Mouse (Mus musculus) CH12.LX (cell line): ENCODE measurements around the gene Emc8. TPM values are rescaled to one million over a fixed set of nuclear protein-coding genes. Genes with fewer than 3 reads are reported as not detected.

Experiments used
- DNase-seq: peaks from one replicate; pipeline ENCODE4 v3.0.0-alpha.2; 2013; ENCODE audit errors: extremely low read depth
- H3K27ac ChIP-seq: 2 replicates; pipeline ENCODE4 v1.5.1; 2012; ENCODE audit warnings: low read depth, mild to moderate bottlenecking, control low read depth, moderate library complexity; ENCODE audit not compliant: insufficient read depth
- H3K27me3 ChIP-seq: replicated peaks from 2 replicates; pipeline ENCODE3; 2012; ENCODE audit warnings: inconsistent platforms
- H3K36me3 ChIP-seq, 2 experiments: replicated peaks in 1 of 2; 2 replicates each; pipeline versions ENCODE3 to v1.6.1; 2012; ENCODE audit warnings: inconsistent platforms in 1 of 2, low read length in 1 of 2, mild to moderate bottlenecking in 1 of 2, mixed read lengths in 1 of 2, moderate library complexity in 1 of 2; ENCODE audit not compliant: control insufficient read depth in 1 of 2, insufficient read depth in 1 of 2
- H3K4me1 ChIP-seq, 2 experiments: 2 replicates each; pipeline ENCODE4 v1.6.1; 2012; ENCODE audit warnings: inconsistent platforms in 1 of 2, moderate library complexity in 1 of 2; ENCODE audit not compliant: insufficient read depth in 2 of 2, control insufficient read depth in 1 of 2
- H3K4me2 ChIP-seq: 2 replicates; pipeline ENCODE4 v1.6.1; 2012; ENCODE audit warnings: low read depth, mild to moderate bottlenecking, control low read depth; ENCODE audit not compliant: poor library complexity, insufficient read depth, severe bottlenecking
- H3K4me3 ChIP-seq, 3 experiments: fragments of 150-350 bp in 1 of 3; sonication (generic) in 1 of 3; replicated peaks in 1 of 3; 2 replicates each; pipeline versions ENCODE3 to v1.5.1; 2011 to 2012; ENCODE audit warnings: low read depth in 2 of 3, low read length in 2 of 3, mild to moderate bottlenecking in 2 of 3, moderate library complexity in 2 of 3, control low read depth in 1 of 3, improper control_type of control experiment in 1 of 3, inconsistent platforms in 1 of 3, mixed read lengths in 1 of 3; ENCODE audit not compliant: poor library complexity in 1 of 3
- H3K79me2 ChIP-seq: replicated peaks from 2 replicates; pipeline ENCODE4 v1.6.1; 2012; ENCODE audit warnings: mild to moderate bottlenecking, moderate library complexity; ENCODE audit not compliant: control insufficient read depth, poor library complexity, insufficient read depth, severe bottlenecking; ENCODE audit errors: extremely low read depth
- H3K9ac ChIP-seq: 2 replicates; pipeline ENCODE4 v1.6.1; 2012; ENCODE audit warnings: low read depth, mild to moderate bottlenecking, control low read depth, moderate library complexity; ENCODE audit not compliant: insufficient read depth
- H3K9me3 ChIP-seq: replicated peaks from 2 replicates; pipeline ENCODE3; 2012; ENCODE audit warnings: low read length, inconsistent platforms, mixed read lengths
- BHLHE40 ChIP-seq: IDR thresholded peaks from 2 replicates; pipeline ENCODE4 v1.6.1; 2011; ENCODE audit warnings: mild to moderate bottlenecking, low read depth, low read length, improper control_type of control experiment
- CHD1 ChIP-seq: IDR thresholded peaks from 2 replicates; pipeline ENCODE4 v1.6.1; 2012; ENCODE audit warnings: low read depth, low read length, improper control_type of control experiment, inconsistent platforms
- CTCF ChIP-seq, 2 experiments: IDR thresholded peaks in 1 of 2; conservative IDR thresholded peaks in 1 of 2; 2 replicates each; pipeline ENCODE4 v1.5.1; 2011 to 2012; ENCODE audit warnings: low read depth in 2 of 2, low read length in 2 of 2, improper control_type of control experiment in 1 of 2, inconsistent platforms in 1 of 2, mild to moderate bottlenecking in 1 of 2, moderate library complexity in 1 of 2
- E2F4 ChIP-seq: IDR thresholded peaks from 2 replicates; pipeline ENCODE4 v1.6.1; 2011; ENCODE audit warnings: low read depth, low read length, improper control_type of control experiment; ENCODE audit not compliant: insufficient replicate concordance
- EP300 ChIP-seq: IDR thresholded peaks from 2 replicates; pipeline ENCODE4 v1.6.1; 2011; ENCODE audit warnings: low read length, improper control_type of control experiment
- JUN ChIP-seq: IDR thresholded peaks from 2 replicates; pipeline ENCODE4 v1.6.1; 2011; ENCODE audit warnings: low read depth, mild to moderate bottlenecking, low read length, improper control_type of control experiment, moderate library complexity; ENCODE audit not compliant: insufficient read depth
- JUND ChIP-seq: conservative IDR thresholded peaks from 2 replicates; pipeline ENCODE4 v1.6.1; 2011; ENCODE audit warnings: low read depth, low read length, improper control_type of control experiment
- KAT2A ChIP-seq: IDR thresholded peaks from 2 replicates; pipeline ENCODE4 v1.6.1; 2012; ENCODE audit warnings: low read length, improper control_type of control experiment, inconsistent platforms; ENCODE audit not compliant: insufficient replicate concordance
- MAX ChIP-seq: IDR thresholded peaks from 2 replicates; pipeline ENCODE4 v1.6.1; 2011; ENCODE audit warnings: low read length, improper control_type of control experiment
- MAZ ChIP-seq: IDR thresholded peaks from 2 replicates; pipeline ENCODE4 v1.6.1; 2012; ENCODE audit warnings: low read depth, mild to moderate bottlenecking, inconsistent platforms, low read length, improper control_type of control experiment, moderate library complexity
- MEF2A ChIP-seq: IDR thresholded peaks from 2 replicates; pipeline ENCODE4 v1.6.1; 2014; ENCODE audit warnings: low read depth, mild to moderate bottlenecking, inconsistent platforms, low read length, improper control_type of control experiment, borderline replicate concordance
- MXI1 ChIP-seq: IDR thresholded peaks from 2 replicates; pipeline ENCODE4 v1.6.1; 2011; ENCODE audit warnings: mild to moderate bottlenecking, low read depth, low read length, improper control_type of control experiment
- POLR2AphosphoS2 ChIP-seq: IDR thresholded peaks from 2 replicates; pipeline ENCODE4 v1.6.1; 2011; ENCODE audit warnings: low read depth, low read length, improper control_type of control experiment
- TCF12 ChIP-seq: IDR thresholded peaks from 2 replicates; pipeline ENCODE4 v1.6.1; 2014; ENCODE audit warnings: low read depth, mild to moderate bottlenecking, inconsistent platforms, low read length, improper control_type of control experiment
- USF1 ChIP-seq: IDR thresholded peaks from 2 replicates; pipeline ENCODE4 v1.6.1; 2014; ENCODE audit warnings: low read depth, mild to moderate bottlenecking, inconsistent platforms, low read length, improper control_type of control experiment
- USF2 ChIP-seq: conservative IDR thresholded peaks from 2 replicates; pipeline ENCODE4 v1.6.1; 2011; ENCODE audit warnings: low read depth, low read length, improper control_type of control experiment
- ZC3H11A ChIP-seq: IDR thresholded peaks from 2 replicates; pipeline ENCODE4 v1.6.1; 2012; ENCODE audit warnings: low read depth, mild to moderate bottlenecking, inconsistent platforms, low read length, improper control_type of control experiment
- dilution Hi-C: fragments of 300-500 bp; cut with MboI; formaldehyde crosslinking; loops from 2 replicates; pipeline ENCODE4 v1.14.3; 2020; ENCODE audit warnings: low sequenced_read_pairs; ENCODE audit not compliant: extremely low pct_unique_long_range_greater_than_20kb, extremely low pct_ligation_motif_present
- in situ Hi-C: fragments of 300-500 bp; cut with MboI; formaldehyde crosslinking; loops from 3 replicates; pipeline ENCODE4 v1.14.3; 2019; ENCODE audit warnings: low sequenced_read_pairs, low pct_ligation_motif_present, low pct_unique_long_range_greater_than_20kb, mixed read lengths
- polyA plus RNA-seq: library from polyadenylated mRNA; unstranded; fragments of >175 nt; gene quantifications from 2 replicates; pipeline ENCODE4 v1.2.1, GENCODE M21; 2012; ENCODE audit warnings: low read depth; ENCODE audit not compliant: insufficient read length
- total RNA-seq, 2 experiments: library from RNA; depleted of rRNA; stranded (reverse); fragments of 300-350 nt in 1 of 2; fragments of >200 nt in 1 of 2; gene quantifications; 2 replicates each; pipeline ENCODE4 v1.2.3; 2012 to 2014

Gene Emc8
- total and polyA plus RNA-seq, 3 experiments = 33.4 to 184 (median 113) TPM

- H3K27ac ChIP-seq = no peak overlapping the region
- H3K9me3 ChIP-seq = peaks cover under 1% of the 10 kb centered on the region
- H3K79me2 ChIP-seq = no peaks in the 10 kb centered on the region
- peaks cover 0 to 3% of the 10 kb centered on the region in 2 experiments; a peak in 1 of 4 replicates for H3K4me1 ChIP-seq
- H3K9ac ChIP-seq = no peak overlapping the region
- in situ Hi-C loops = no loop called here
- H3K27me3 ChIP-seq = peaks cover 36% of the 10 kb centered on the region
- H3K36me3 ChIP-seq = no peaks in the 10 kb centered on the region
- dilution Hi-C loops = no loop called here
- TF ChIP-seq POLR2AphosphoS2 = no peak
- TF ChIP-seq USF1 = no peak
- no peak for TF ChIP-seq USF2
- no peak for TF ChIP-seq MAX
- no peak for TF ChIP-seq JUND
- no peak for TF ChIP-seq CHD1
- no peak overlapping the region for H3K4me2 ChIP-seq
- DNase-seq = no peak
- no peak overlapping the region for H3K4me3 ChIP-seq
Measured at GRCm38 (mm10) chr8:120627298-120627697, 41.1 kb downstream of the Emc8 start.

- TF ChIP-seq EP300 = no peak
- TF ChIP-seq MEF2A = no peak
- no peak for TF ChIP-seq MXI1
- no peak for TF ChIP-seq CTCF (conservative IDR thresholded peaks at IDR 0.05 in 1 of 2, IDR thresholded peaks at IDR 0.05 in 1 of 2; ENCODE audit: low read depth in 2 of 2, low read length in 2 of 2)
- no peak for TF ChIP-seq MAZ
- TF ChIP-seq KAT2A = no peak
- no peak for TF ChIP-seq TCF12
- TF ChIP-seq USF1 = no peak
- TF ChIP-seq CHD1 = no peak
- TF ChIP-seq JUND = no peak
- TF ChIP-seq E2F4 = no peak
- TF ChIP-seq JUN = no peak
- no peak for TF ChIP-seq ZC3H11A
- TF ChIP-seq BHLHE40 = no peak
- peaks cover 28% of the 10 kb centered on the region for H3K27me3 ChIP-seq
- in situ Hi-C loops (no loop called here), dilution Hi-C loops (no loop called here)
- no peaks in the 10 kb centered on the region for H3K9me3 ChIP-seq
- no peak for DNase-seq
- no peak overlapping the region for H3K4me3 ChIP-seq
- H3K4me2 ChIP-seq = no peak overlapping the region
- H3K27ac ChIP-seq = no peak overlapping the region
- no peak overlapping the region for H3K9ac ChIP-seq
- H3K4me1 ChIP-seq = peaks cover 0 to 3% of the 10 kb centered on the region in 2 experiments; a peak in 1 of 4 replicates
- H3K79me2 ChIP-seq = no peaks in the 10 kb centered on the region
- no peaks in the 10 kb centered on the region for H3K36me3 ChIP-seq
Measured at GRCm38 (mm10) chr8:120626461-120626860, 41.9 kb downstream of the Emc8 start.
